ENCODE assay signal across 22 mouse cellular contexts in the genomic region with DNA sequence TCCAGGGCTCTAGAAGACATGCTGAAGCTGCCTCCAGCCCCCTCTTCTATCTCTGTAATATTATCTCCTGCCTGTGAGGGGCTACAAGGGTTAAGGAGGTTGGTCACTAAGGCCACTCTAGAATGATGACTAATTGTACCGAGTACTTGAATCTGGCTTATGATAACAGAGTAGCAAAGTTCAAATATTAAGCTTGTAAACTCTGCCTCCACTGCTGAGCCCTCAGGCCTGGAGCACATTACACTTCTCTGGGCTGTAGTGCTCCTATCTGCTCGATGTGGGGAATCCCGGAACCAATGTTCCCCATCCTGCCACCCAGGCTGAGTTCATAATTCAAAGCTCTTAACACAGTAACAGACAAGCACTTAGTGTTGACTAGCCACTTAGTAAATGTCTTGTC.
A peak's percentile ranks its signal among the peaks of the same experiment; 100 is the strongest.
DNase-seq lines count a peak whose midpoint lies in the region; ATAC-seq and TF ChIP-seq lines count a peak whose summit lies in the region.
"Had no signal": no experiment of that assay in that cellular context is flagged by ENCODE, and none has a peak within 500 bp of the region (broad histone marks: within the 10 kb centered on the region; RNA-seq: fewer than 3 reads in every experiment).

No protein-coding gene starts in this region.

- H3K27ac ChIP-seq in intestine, embryonic 15.5 days: no peak overlapping the region
- H3K27ac ChIP-seq in intestine, embryonic 16.5 days (ENCODE audit: low read length): no peak overlapping the region
- no peak overlapping the region for H3K27ac ChIP-seq in intestine, postnatal 0 days (ENCODE audit: low read depth, low read length)
- no peak overlapping the region for H3K27ac ChIP-seq in stomach, postnatal 0 days (replicated peaks)

- H3K9ac ChIP-seq in intestine, embryonic 15.5 days: no peak overlapping the region
- H3K9ac ChIP-seq in intestine, embryonic 16.5 days (ENCODE audit: low read depth, low read length): no peak overlapping the region
- no peak overlapping the region for H3K9ac ChIP-seq in intestine, postnatal 0 days (ENCODE audit: low read depth, low read length)
- peak overlapping the region; percentile 4; the same call in 1 of the 2 replicates for H3K9ac ChIP-seq in stomach, postnatal 0 days (ENCODE audit: low read length)

- peaks cover 8% of the 10 kb centered on the region for H3K4me1 ChIP-seq in intestine, embryonic 15.5 days (replicated peaks)
- H3K4me1 ChIP-seq in intestine, embryonic 16.5 days (ENCODE audit: control insufficient read depth, insufficient read depth, low read length): peaks cover 12% of the 10 kb centered on the region; the same call in 1 of the 2 replicates
- no peaks in the 10 kb centered on the region; the same call in 1 of the 2 replicates for H3K4me1 ChIP-seq in intestine, postnatal 0 days (replicated peaks; ENCODE audit: control insufficient read depth, insufficient read depth, low read length)
- no peaks in the 10 kb centered on the region for H3K4me1 ChIP-seq in stomach, postnatal 0 days (replicated peaks; ENCODE audit: control insufficient read depth, insufficient read depth)

- H3K36me3 ChIP-seq in intestine, embryonic 15.5 days: no peaks in the 10 kb centered on the region
- H3K36me3 ChIP-seq in intestine, embryonic 16.5 days (ENCODE audit: control insufficient read depth, insufficient read depth, low read length): no peaks in the 10 kb centered on the region
- H3K36me3 ChIP-seq in intestine, postnatal 0 days (ENCODE audit: control insufficient read depth, insufficient read depth): no peaks in the 10 kb centered on the region
- no peaks in the 10 kb centered on the region for H3K36me3 ChIP-seq in stomach, postnatal 0 days (ENCODE audit: control insufficient read depth, insufficient read depth, low read length)
- H3K36me3 ChIP-seq: G1E had no signal

- no peaks in the 10 kb centered on the region for H3K27me3 ChIP-seq in intestine, embryonic 15.5 days (replicated peaks)
- no peaks in the 10 kb centered on the region for H3K27me3 ChIP-seq in intestine, embryonic 16.5 days (replicated peaks; ENCODE audit: control insufficient read depth, insufficient read depth, low read length)
- no peaks in the 10 kb centered on the region for H3K27me3 ChIP-seq in intestine, postnatal 0 days (replicated peaks; ENCODE audit: control insufficient read depth, insufficient read depth, low read length)
- no peaks in the 10 kb centered on the region for H3K27me3 ChIP-seq in stomach, postnatal 0 days (ENCODE audit: control insufficient read depth, insufficient read depth, low read length)
- H3K27me3 ChIP-seq: Patski had no signal

- ATAC-seq in intestine, embryonic 15.5 days: peak; percentile 62; the same call in 1 of the 2 replicates
- peak; percentile 54; the same call in 1 of the 2 replicates for ATAC-seq in intestine, embryonic 16.5 days
- peak; percentile 45; the same call in 1 of the 2 replicates for ATAC-seq in intestine, postnatal 0 days
- no peak for ATAC-seq in stomach, postnatal 0 days (ENCODE audit: low FRiP score, low TSS enrichment)
- ATAC-seq: activated CD4-positive, CD25-positive, alpha-beta regulatory T cell, adult 4 months; CD4-positive, CD25-positive, alpha-beta regulatory T cell, adult 4 months; Patski had no signal

- no peak for DNase-seq in stomach, postnatal 0 days (ENCODE audit: low spot score)
- DNase-seq in left cerebral cortex, postnatal 14 days (ENCODE audit: low spot score in 2 of 2): no peak
- DNase-seq in Muller cell, postnatal 12 days (ENCODE audit: inconsistent ontology term): no peak
- DNase-seq in thymus, postnatal 14 days: no peak
- DNase-seq in kidney, adult 11 months: no peak
- DNase-seq: adrenal gland, adult 2 months; adrenal gland, adult 8-10 months; adrenal gland, postnatal 10 days; adrenal gland, postnatal 14 days; adrenal gland, postnatal 25 days; adrenal gland, postnatal 36 days; B cell, adult 2 months; cerebellum, adult 11 months; cerebellum, adult 11-12 months; cerebellum, adult 18-20 months had no signal

- no peak overlapping the region for H3K4me3 ChIP-seq in intestine, embryonic 15.5 days (replicated peaks)
- no peak overlapping the region for H3K4me3 ChIP-seq in intestine, embryonic 16.5 days (ENCODE audit: low read length)
- H3K4me3 ChIP-seq in intestine, postnatal 0 days (ENCODE audit: low read depth, low read length): no peak overlapping the region
- H3K4me3 ChIP-seq in stomach, postnatal 0 days (ENCODE audit: low read depth, low read length): no peak overlapping the region

- 45% methylated on average over 3 of the region's 3 CpGs for WGBS in intestine, embryonic 15.5 days
- WGBS in intestine, embryonic 16.5 days: 46% methylated on average over 3 of the region's 3 CpGs
- whole genome bisulfite sequencing in intestine, postnatal 0 days: 25% methylated on average over 3 of the region's 3 CpGs
- 43% methylated on average over 3 of the region's 3 CpGs for WGBS in stomach, postnatal 0 days

- H3K9me3 ChIP-seq in intestine, embryonic 15.5 days: no peaks in the 10 kb centered on the region
- no peaks in the 10 kb centered on the region for H3K9me3 ChIP-seq in intestine, embryonic 16.5 days (ENCODE audit: control insufficient read depth, low read length)
- H3K9me3 ChIP-seq in intestine, postnatal 0 days (ENCODE audit: control insufficient read depth): no peaks in the 10 kb centered on the region
- H3K9me3 ChIP-seq in stomach, postnatal 0 days (ENCODE audit: control insufficient read depth, low read length): no peaks in the 10 kb centered on the region

- no peak overlapping the region for H3K4me2 ChIP-seq in intestine, embryonic 15.5 days (replicated peaks)
- no peak overlapping the region for H3K4me2 ChIP-seq in intestine, embryonic 16.5 days (ENCODE audit: low read depth, low read length)
- no peak overlapping the region for H3K4me2 ChIP-seq in intestine, postnatal 0 days (replicated peaks; ENCODE audit: low read depth)
- no peak overlapping the region for H3K4me2 ChIP-seq in stomach, postnatal 0 days (replicated peaks; ENCODE audit: low read depth)

- no peak for TF ChIP-seq EP300 in stomach, postnatal 0 days (optimal IDR thresholded peaks at IDR 0.05)

- no peak for TF ChIP-seq CTCF in intestine, postnatal 0 days (IDR thresholded peaks at IDR 0.05; ENCODE audit: low read depth)
- no peak for TF ChIP-seq CTCF in stomach, postnatal 0 days (IDR thresholded peaks at IDR 0.05; ENCODE audit: low read depth)

- intact Hi-C loops in left cerebral cortex, postnatal 14 days (cut with DNase I): no loop called here
